Mouse (Mus musculus): ENCODE results near the gene Olfr70. TPM values are rescaled to one million over a fixed set of nuclear protein-coding genes. Genes with fewer than 3 reads are reported as not detected.

Gene Olfr70
- polyA plus RNA-seq, 1 experiment from 2014 or later: not detected

GRCm38 (mm10) chr4:43737144-43737543, 36.5 kb upstream of the Olfr70 start:
- Histone ChIP-seq H3K9me3 (replicated peaks; ENCODE audit: low read length) (no peaks in the 10 kb centered on the region), H3K27ac (no peak overlapping the region), H3K36me3 (ENCODE audit: insufficient read depth, low read length) (no peaks in the 10 kb centered on the region), H3K9ac (ENCODE audit: low read depth, low read length) (no peak overlapping the region), H3K4me2 (ENCODE audit: low read length) (no peak overlapping the region), H3K4me1 (replicated peaks; ENCODE audit: insufficient read depth, low read length) (no peaks in the 10 kb centered on the region), H3K27me3 (ENCODE audit: insufficient read depth, low read length) (no peaks in the 10 kb centered on the region), H3K4me3 (replicated peaks; ENCODE audit: low read depth, low read length) (no peak overlapping the region)
- DNase-seq (ENCODE audit: low spot score) (no peak), ATAC-seq (replicated peaks; ENCODE audit: low FRiP score, low read depth) (no peak)
- TF ChIP-seq CTCF (IDR thresholded peaks at IDR 0.05; ENCODE audit: low read depth): no peak
- 74% methylated on average over 6 of the region's 6 CpGs for WGBS

GRCm38 (mm10) chr4:43733186-43733585, 32.6 kb upstream of the Olfr70 start:
- TF ChIP-seq CTCF (IDR thresholded peaks at IDR 0.05; ENCODE audit: low read depth): no peak
- 77% methylated on average over 5 of the region's 5 CpGs for WGBS
- Histone ChIP-seq H3K27ac (no peak overlapping the region), H3K36me3 (ENCODE audit: insufficient read depth, low read length) (no peaks in the 10 kb centered on the region), H3K4me2 (ENCODE audit: low read length) (no peak overlapping the region), H3K4me1 (replicated peaks; ENCODE audit: insufficient read depth, low read length) (peaks cover 20% of the 10 kb centered on the region), H3K9me3 (replicated peaks; ENCODE audit: low read length) (no peaks in the 10 kb centered on the region), H3K4me3 (replicated peaks; ENCODE audit: low read depth, low read length) (no peak overlapping the region), H3K27me3 (ENCODE audit: insufficient read depth, low read length) (no peaks in the 10 kb centered on the region), H3K9ac (ENCODE audit: low read depth, low read length) (no peak overlapping the region)
- ATAC-seq (replicated peaks; ENCODE audit: low FRiP score, low read depth) (no peak), DNase-seq (ENCODE audit: low spot score) (no peak)

- ATAC-seq (replicated peaks; ENCODE audit: low FRiP score, low read depth): no peak
Observed at GRCm38 (mm10) chr4:43732171-43732570, 31.6 kb upstream of the Olfr70 start.

GRCm38 (mm10) chr4:43730750-43731297, 30.2 kb upstream of the Olfr70 start:
- ATAC-seq (replicated peaks; ENCODE audit: low FRiP score, low read depth) (no peak), DNase-seq (ENCODE audit: low spot score) (no peak)
- H3K36me3 ChIP-seq (ENCODE audit: insufficient read depth, low read length): no peaks in the 10 kb centered on the region
- peak; percentile 21; the same call in 1 of the 2 replicates for TF ChIP-seq CTCF (IDR thresholded peaks at IDR 0.05; ENCODE audit: low read depth)
- no peaks in the 10 kb centered on the region for H3K9me3 ChIP-seq (replicated peaks; ENCODE audit: low read length)
- H3K27ac ChIP-seq: peak overlapping the region; percentile 95
- WGBS: 62% methylated on average over 21 of the region's 21 CpGs
- no peak overlapping the region for H3K4me2 ChIP-seq (ENCODE audit: low read length)
- no peak overlapping the region for H3K9ac ChIP-seq (ENCODE audit: low read depth, low read length)
- H3K4me1 ChIP-seq (replicated peaks; ENCODE audit: insufficient read depth, low read length): peaks cover 32% of the 10 kb centered on the region
- no peaks in the 10 kb centered on the region for H3K27me3 ChIP-seq (ENCODE audit: insufficient read depth, low read length)
- no peak overlapping the region for H3K4me3 ChIP-seq (replicated peaks; ENCODE audit: low read depth, low read length)

More at GRCm38 (mm10) chr4:43732171-43732570, 31.6 kb upstream of the Olfr70 start:
- no peak for TF ChIP-seq CTCF (IDR thresholded peaks at IDR 0.05; ENCODE audit: low read depth)
- H3K9me3 ChIP-seq (replicated peaks; ENCODE audit: low read length): no peaks in the 10 kb centered on the region
- no peak overlapping the region for H3K4me2 ChIP-seq (ENCODE audit: low read length)
- H3K4me1 ChIP-seq (replicated peaks; ENCODE audit: insufficient read depth, low read length): peaks cover 29% of the 10 kb centered on the region
- no peak for DNase-seq (ENCODE audit: low spot score)
- H3K27ac ChIP-seq: no peak overlapping the region
- no peaks in the 10 kb centered on the region for H3K27me3 ChIP-seq (ENCODE audit: insufficient read depth, low read length)
- WGBS: 9% methylated on average over 1 of the region's 1 CpGs
- H3K4me3 ChIP-seq (replicated peaks; ENCODE audit: low read depth, low read length): no peak overlapping the region
- no peak overlapping the region for H3K9ac ChIP-seq (ENCODE audit: low read depth, low read length)
- H3K36me3 ChIP-seq (ENCODE audit: insufficient read depth, low read length): no peaks in the 10 kb centered on the region

- H3K4me3 ChIP-seq (replicated peaks; ENCODE audit: low read depth, low read length): no peak within 1 kb of the TSS
- H3K4me2 ChIP-seq (ENCODE audit: low read length): peak within 1 kb of the TSS; percentile 4; the same call in 1 of the 2 replicates
- no peaks in the 10 kb centered on the region for H3K9me3 ChIP-seq (replicated peaks; ENCODE audit: low read length)
- peaks cover 32% of the 10 kb centered on the region for H3K4me1 ChIP-seq (replicated peaks; ENCODE audit: insufficient read depth, low read length)
- no peaks in the 10 kb centered on the region for H3K36me3 ChIP-seq (ENCODE audit: insufficient read depth, low read length)
- no peak within 1 kb of the TSS for H3K9ac ChIP-seq (ENCODE audit: low read depth, low read length)
- H3K27ac ChIP-seq: peak within 1 kb of the TSS; percentile 95
- H3K27me3 ChIP-seq (ENCODE audit: insufficient read depth, low read length): no peaks in the 10 kb centered on the region
- WGBS: 55% methylated on average over 14 of the region's 14 CpGs
- DNase-seq (ENCODE audit: low spot score) (peak; percentile 55), ATAC-seq (replicated peaks; ENCODE audit: low FRiP score, low read depth) (no peak)
- TF ChIP-seq CTCF (IDR thresholded peaks at IDR 0.05; ENCODE audit: low read depth): no peak
Observed at GRCm38 (mm10) chr4:43729794-43730550, 29.4 kb upstream of the Olfr70 start, which contains the start of gene Spaar. TSS of gene Spaar (plus strand) at chr4:43730034.

- peak; percentile 40 for DNase-seq (ENCODE audit: low spot score)
- TF ChIP-seq CTCF (IDR thresholded peaks at IDR 0.05; ENCODE audit: low read depth): no peak
- Histone ChIP-seq H3K9ac (ENCODE audit: low read depth, low read length) (no peak overlapping the region), H3K36me3 (ENCODE audit: insufficient read depth, low read length) (no peaks in the 10 kb centered on the region), H3K9me3 (replicated peaks; ENCODE audit: low read length) (no peaks in the 10 kb centered on the region), H3K4me1 (replicated peaks; ENCODE audit: insufficient read depth, low read length) (peaks cover 32% of the 10 kb centered on the region), H3K4me3 (replicated peaks; ENCODE audit: low read depth, low read length) (no peak overlapping the region), H3K27ac (peak overlapping the region; percentile 95), H3K4me2 (ENCODE audit: low read length) (peak overlapping the region; percentile 4; the same call in 1 of the 2 replicates), H3K27me3 (ENCODE audit: insufficient read depth, low read length) (no peaks in the 10 kb centered on the region)
- 33% methylated on average over 3 of the region's 3 CpGs for WGBS
- no peak for ATAC-seq (replicated peaks; ENCODE audit: low FRiP score, low read depth)
Observed at GRCm38 (mm10) chr4:43729126-43729525, 28.5 kb upstream of the Olfr70 start.

Measured in kidney, postnatal 0 days (tissue).